Mouse (Mus musculus) liver, embryonic 14.5 days (tissue): ENCODE measurements at regions not wholly inside any gene's neighbourhood (a gene's known extent, or its start where the extent isn't known, plus 50 kb on each side); places are given as distances from the start of the nearest gene placed in this dataset.

Experiments used
- CTCF ChIP-seq: IDR thresholded peaks from 2 replicates; pipeline ENCODE4 v1.5.1; 2016; ENCODE audit warnings: antibody characterized with exemption, low read depth, control low read depth
- EP300 ChIP-seq: IDR thresholded peaks from 2 replicates; pipeline ENCODE4 v1.6.1; 2016; ENCODE audit warnings: antibody characterized with exemption, low read depth

- TF ChIP-seq EP300 (no peak), CTCF (no peak)
Observed at GRCm38 (mm10) chr4:131538237-131538636, 299.9 kb downstream of the Ptpru start.
